ENCODE assay signal across 9 mouse cellular contexts in genomic region chr6:97761326-97761725, GRCm38 (mm10). TPM values are rescaled to one million over a fixed set of nuclear protein-coding genes. Genes with fewer than 3 reads are reported as not detected.
DNase-seq lines count a peak whose midpoint lies in the region; ATAC-seq and TF ChIP-seq lines count a peak whose summit lies in the region.
"Had no signal": no experiment of that assay in that cellular context is flagged by ENCODE, and none has a peak within 500 bp of the region (broad histone marks: within the 10 kb centered on the region; RNA-seq: fewer than 3 reads in every experiment).

No protein-coding gene starts in this region.

- H3K36me3 ChIP-seq in heart, postnatal 0 days (replicated peaks; ENCODE audit: control insufficient read depth, insufficient read depth, low read length), result no peaks in the 10 kb centered on the region
- H3K36me3 ChIP-seq in ES-E14 (ENCODE audit: control insufficient read depth, insufficient read depth, low read length, poor library complexity, severe bottlenecking), result no peaks in the 10 kb centered on the region
- no peaks in the 10 kb centered on the region for H3K36me3 ChIP-seq in hindbrain, embryonic 16.5 days (ENCODE audit: control insufficient read depth, insufficient read depth, low read length)
- H3K36me3 ChIP-seq: heart, embryonic 15.5 days had no signal

- no peak overlapping the region for H3K9ac ChIP-seq in heart, postnatal 0 days (replicated peaks; ENCODE audit: low read depth, low read length)
- no peak overlapping the region for H3K9ac ChIP-seq in ES-E14 (ENCODE audit: insufficient read depth, low read depth, low read length, poor library complexity, severe bottlenecking)
- H3K9ac ChIP-seq in hindbrain, embryonic 16.5 days (ENCODE audit: low read depth, low read length), result no peak overlapping the region
- H3K9ac ChIP-seq: heart, embryonic 15.5 days had no signal

- no peak overlapping the region for H3K4me3 ChIP-seq in heart, postnatal 0 days (ENCODE audit: low read depth, low read length)
- no peak overlapping the region for H3K4me3 ChIP-seq in ES-E14 (ENCODE audit: insufficient read depth in 1 of 2, low read depth in 1 of 2, low read length in 2 of 2, poor library complexity in 1 of 2, severe bottlenecking in 1 of 2)
- H3K4me3 ChIP-seq in olfactory bulb, adult 2 months (ENCODE audit: insufficient read depth, low read depth, low read length), result no peak overlapping the region
- H3K4me3 ChIP-seq in hindbrain, embryonic 16.5 days (ENCODE audit: low read length), result no peak overlapping the region
- H3K4me3 ChIP-seq: heart, embryonic 15.5 days had no signal

- TF ChIP-seq EP300 in heart, postnatal 0 days (IDR thresholded peaks at IDR 0.05; ENCODE audit: low read depth), result no peak

- no peaks in the 10 kb centered on the region for H3K4me1 ChIP-seq in heart, postnatal 0 days (ENCODE audit: control insufficient read depth, insufficient read depth)
- H3K4me1 ChIP-seq in ES-E14 (ENCODE audit: control insufficient read depth in 2 of 2, insufficient read depth in 2 of 2, low read length in 2 of 2, poor library complexity in 1 of 2), result no peaks in the 10 kb centered on the region
- H3K4me1 ChIP-seq in olfactory bulb, adult 2 months (ENCODE audit: control insufficient read depth, insufficient read depth, low read length), result no peaks in the 10 kb centered on the region
- H3K4me1 ChIP-seq in hindbrain, embryonic 16.5 days (ENCODE audit: control insufficient read depth, insufficient read depth, low read depth, low read length), result no peaks in the 10 kb centered on the region; the same call in 1 of the 2 replicates
- H3K4me1 ChIP-seq: heart, embryonic 15.5 days had no signal

- 8% methylated on average over 4 of the region's 4 CpGs for WGBS in heart, postnatal 0 days
- WGBS in olfactory bulb, adult 2 months, result 16% methylated on average over 4 of the region's 4 CpGs
- 11% methylated on average over 4 of the region's 4 CpGs for WGBS in hindbrain, embryonic 16.5 days

- peak; percentile 66 for TF ChIP-seq CTCF in heart, postnatal 0 days (IDR thresholded peaks at IDR 0.05; ENCODE audit: low read depth)
- peak; percentile 35; the same call in 1 of the 2 replicates for TF ChIP-seq CTCF in olfactory bulb, adult 2 months (IDR thresholded peaks at IDR 0.05; ENCODE audit: insufficient read depth, low read depth, low read length)

- no peaks in the 10 kb centered on the region for H3K9me3 ChIP-seq in heart, postnatal 0 days (replicated peaks; ENCODE audit: control insufficient read depth, low read length)
- no peaks in the 10 kb centered on the region for H3K9me3 ChIP-seq in ES-E14 (ENCODE audit: control insufficient read depth, insufficient read depth, low read depth, low read length)
- no peaks in the 10 kb centered on the region for H3K9me3 ChIP-seq in hindbrain, embryonic 16.5 days (ENCODE audit: control insufficient read depth, low read length)
- H3K9me3 ChIP-seq: heart, embryonic 15.5 days had no signal

- peak; percentile 11 for DNase-seq in heart, postnatal 0 days (ENCODE audit: low spot score)
- no peak for DNase-seq in heart, adult 8-10 months (ENCODE audit: low spot score)
- no peak for DNase-seq in ES-E14 (ENCODE audit: low read depth, low spot score)
- peak; percentile 45 to 48 for DNase-seq in cerebellum, adult 18-20 months
- peak; percentile 42 for DNase-seq in heart, postnatal 4 days
- DNase-seq in spleen, postnatal 14 days (ENCODE audit: low spot score in 2 of 2), result no peak

- no peak overlapping the region for H3K27ac ChIP-seq in heart, postnatal 0 days (ENCODE audit: low read depth)
- H3K27ac ChIP-seq in ES-E14 (ENCODE audit: insufficient read depth, low read depth, low read length, poor library complexity, severe bottlenecking), result no peak overlapping the region
- H3K27ac ChIP-seq in olfactory bulb, adult 2 months (ENCODE audit: insufficient read depth, low read depth, low read length), result no peak overlapping the region
- H3K27ac ChIP-seq in hindbrain, embryonic 16.5 days (ENCODE audit: low read depth, low read length), result no peak overlapping the region
- H3K27ac ChIP-seq: heart, embryonic 15.5 days had no signal

- H3K4me2 ChIP-seq in heart, postnatal 0 days (ENCODE audit: low read depth, low read length), result no peak overlapping the region
- H3K4me2 ChIP-seq in hindbrain, embryonic 16.5 days (ENCODE audit: low read length), result no peak overlapping the region
- H3K4me2 ChIP-seq: heart, embryonic 15.5 days had no signal

- in situ Hi-C loops in ES-E14 (cut with MboI; ENCODE audit: low sequenced_read_pairs in 2 of 2, unreplicated experiment in 2 of 2), result no loop called here

- TF ChIP-seq POLR2A in olfactory bulb, adult 2 months (IDR thresholded peaks at IDR 0.05; ENCODE audit: insufficient read depth, low read depth, low read length), result no peak

- H3K27me3 ChIP-seq in heart, postnatal 0 days (ENCODE audit: control insufficient read depth, insufficient read depth, low read length), result no peaks in the 10 kb centered on the region
- no peaks in the 10 kb centered on the region for H3K27me3 ChIP-seq in hindbrain, embryonic 16.5 days (replicated peaks; ENCODE audit: control insufficient read depth, insufficient read depth, low read length)
- H3K27me3 ChIP-seq: heart, embryonic 15.5 days had no signal

- peak; percentile 51 for ATAC-seq in heart, postnatal 0 days (ENCODE audit: insufficient read depth, low read depth)
- no peak for ATAC-seq in hindbrain, embryonic 16.5 days

TF ChIP-seq in ES-E14, 5 proteins besides CTCF, POLR2A, EP300 and RAD21:
- TF ChIP-seq ZNF384 (IDR thresholded peaks at IDR 0.05; ENCODE audit: low read depth, low read length) (no peak), ZC3H11A (IDR thresholded peaks at IDR 0.05; ENCODE audit: borderline replicate concordance, low read depth, low read length) (peak; percentile 64; the same call in 1 of the 2 replicates), CHD2 (IDR thresholded peaks at IDR 0.05; ENCODE audit: low read depth, low read length) (no peak), MAFK (IDR thresholded peaks at IDR 0.05; ENCODE audit: insufficient read depth, low read depth, low read length) (no peak), HCFC1 (IDR thresholded peaks at IDR 0.05; ENCODE audit: borderline replicate concordance, insufficient read depth, low read length) (no peak)

RNA-seq across cellular contexts. Expression of gene Mitf, which starts 45.5 kb away (rescaled TPM):
- total RNA-seq in heart, postnatal 0 days (2014; rRNA removed; ENCODE audit: low replicate concordance), result 70.1 and 94.1 TPM in 2 replicates
- 26.2 and 26.9 TPM in 2 replicates for polyA plus RNA-seq in heart, postnatal 0 days (2015; fragmentation: Nextera tagmentation; extraction: Ambion mirVana)
- total RNA-seq in heart, adult 8-10 months (2022), result 10 to 100 TPM; 55.0 to 63.7 (median 55.7) TPM
- total RNA-seq in ES-E14 (2012; rRNA removed), result 9.3 and 11.6 TPM in 2 replicates
- 10 to 100 TPM; 43.5 to 50.1 TPM for total RNA-seq in heart, postnatal 4 days (2021)
- not detected in 2 replicates for polyA plus RNA-seq in olfactory bulb, adult 2 months (2012; ENCODE audit: insufficient read depth, insufficient read length, low replicate concordance, missing spikeins)
- 1.6 and 1.9 TPM in 2 replicates for polyA plus RNA-seq in hindbrain, embryonic 16.5 days (2015; fragmentation: Nextera tagmentation; extraction: Ambion mirVana)

Comparison
In these comparisons a context has a peak if more than half of its experiments do, and no peak if none do; other contexts are left out.
1. DNase-seq: peak in heart, postnatal 0 days (single experiment), cerebellum, adult 18-20 months (2 of 2) and heart, postnatal 4 days (single experiment); none in heart, adult 8-10 months (single experiment), ES-E14 (single experiment) and spleen, postnatal 14 days (0 of 2).